Mouse (Mus musculus) urinary bladder, adult 18-20 months (tissue): Measurements from ENCODE around the gene Lemd2.

Experiments
- DNase-seq, 2 experiments: peaks; one replicate each; pipeline ENCODE4 v3.0.0; 2022; ENCODE audit warnings: low spot score in 2 of 2, mixed read lengths in 2 of 2

The Lemd2 gene

GRCm38 (mm10) chr17:27227258-27227657, 23.0 kb upstream of the Lemd2 start:
- no peak for DNase-seq

GRCm38 (mm10) chr17:27226701-27227100, 22.4 kb upstream of the Lemd2 start:
- no peak for DNase-seq

GRCm38 (mm10) chr17:27225801-27226200, 21.5 kb upstream of the Lemd2 start:
- DNase-seq: no peak

- DNase-seq: no peak
Observed at GRCm38 (mm10) chr17:27223821-27224220, 19.6 kb upstream of the Lemd2 start.

- DNase-seq: no peak
Observed at GRCm38 (mm10) chr17:27221562-27221961, 17.3 kb upstream of the Lemd2 start.

- DNase-seq: no peak
Observed at GRCm38 (mm10) chr17:27218916-27219315, 14.6 kb upstream of the Lemd2 start.

GRCm38 (mm10) chr17:27218364-27218763, 14.1 kb upstream of the Lemd2 start:
- DNase-seq: no peak

- no peak for DNase-seq
Observed at GRCm38 (mm10) chr17:27212768-27213525, 8.7 kb upstream of the Lemd2 start.

- no peak for DNase-seq
Observed at GRCm38 (mm10) chr17:27212006-27212405, 7.7 kb upstream of the Lemd2 start.

GRCm38 (mm10) chr17:27207113-27207707, 2.9 kb upstream of the Lemd2 start:
- DNase-seq: peak in 1 of 2 experiments; percentile 48

- peak in 1 of 2 experiments; percentile 35 for DNase-seq
Observed at GRCm38 (mm10) chr17:27203358-27204074, 753 bp downstream of the Lemd2 start.

- DNase-seq: no peak
Observed at GRCm38 (mm10) chr17:27202919-27203357, 1.3 kb downstream of the Lemd2 start.

- no peak for DNase-seq
Observed at GRCm38 (mm10) chr17:27201981-27202380, 2.3 kb downstream of the Lemd2 start.

GRCm38 (mm10) chr17:27200801-27201200, 3.5 kb downstream of the Lemd2 start:
- peak in 1 of 2 experiments; percentile 43 for DNase-seq

GRCm38 (mm10) chr17:27199864-27200263, 4.4 kb downstream of the Lemd2 start:
- no peak for DNase-seq

- no peak for DNase-seq
Observed at GRCm38 (mm10) chr17:27199205-27199604, 5.1 kb downstream of the Lemd2 start.

GRCm38 (mm10) chr17:27196206-27196605, 8.1 kb downstream of the Lemd2 start:
- DNase-seq: no peak

GRCm38 (mm10) chr17:27194258-27195185, 9.7 kb downstream of the Lemd2 start:
- DNase-seq: no peak

- no peak for DNase-seq
Observed at GRCm38 (mm10) chr17:27191804-27192203, 12.5 kb downstream of the Lemd2 start.

- no peak for DNase-seq
Observed at GRCm38 (mm10) chr17:27191189-27191588, 13.1 kb downstream of the Lemd2 start.

- DNase-seq: peak; percentile 30 to 52
Observed at GRCm38 (mm10) chr17:27189640-27190216, 14.5 kb downstream of the Lemd2 start.
